Mouse (Mus musculus): ENCODE data around the gene Setx. TPM values are rescaled to one million over a fixed set of nuclear protein-coding genes. Genes with fewer than 3 reads are reported as not detected.
A peak's percentile ranks its signal among the peaks of the same experiment; 100 is the strongest.
"Not testable (repeated sequence)": the region's sequence is repeated elsewhere in the genome, so short reads cannot be mapped to it uniquely, and the experiment has no call there.

Gene Setx
- total and polyA plus RNA-seq, 2 experiments: 1.8 to 13.6 TPM

GRCm38 (mm10) chr2:29086026-29086425 is 38.0 kb upstream of the Setx start:
- WGBS: 99% methylated on average over 7 of the region's 7 CpGs
- Histone ChIP-seq H3K4me3 (ENCODE audit: insufficient read depth, low read depth, low read length) (no peak overlapping the region), H3K27ac (replicated peaks; ENCODE audit: insufficient read depth, low read depth, low read length) (no peak overlapping the region), H3K9ac (ENCODE audit: low read depth, low read length) (no peak overlapping the region), H3K36me3 (ENCODE audit: control insufficient read depth, insufficient read depth, low read length) (peaks cover 33% of the 10 kb centered on the region), H3K79me2 (ENCODE audit: control insufficient read depth, insufficient read depth, low read length) (no peaks in the 10 kb centered on the region), H3K4me1 (ENCODE audit: control insufficient read depth, insufficient read depth, low read length) (no peaks in the 10 kb centered on the region; the same call in 1 of the 2 replicates), H3K27me3 (ENCODE audit: control insufficient read depth, insufficient read depth, low read length) (no peaks in the 10 kb centered on the region)
- DNase-seq (ENCODE audit: extremely low read depth, low read depth, low spot score): no peak
- TF ChIP-seq POLR2A (IDR thresholded peaks at IDR 0.05; ENCODE audit: extremely low read depth, insufficient read depth, low read length): no peak
- no peak for TF ChIP-seq CTCF (IDR thresholded peaks at IDR 0.05; ENCODE audit: low read depth, low read length)

GRCm38 (mm10) chr2:29089276-29089675 is 34.7 kb upstream of the Setx start:
- H3K27me3 ChIP-seq (ENCODE audit: control insufficient read depth, insufficient read depth, low read length); H3K9ac ChIP-seq (ENCODE audit: low read depth, low read length); H3K4me3 ChIP-seq (ENCODE audit: insufficient read depth, low read depth, low read length); H3K27ac ChIP-seq (replicated peaks; ENCODE audit: insufficient read depth, low read depth, low read length); H3K79me2 ChIP-seq (ENCODE audit: control insufficient read depth, insufficient read depth, low read length); H3K4me1 ChIP-seq (ENCODE audit: control insufficient read depth, insufficient read depth, low read length): not testable (repeated sequence)
- DNase-seq (ENCODE audit: extremely low read depth, low read depth, low spot score): peak; percentile 37
- 22% methylated on average over 6 of the region's 6 CpGs for WGBS
- peaks cover 13% of the 10 kb centered on the region for H3K36me3 ChIP-seq (ENCODE audit: control insufficient read depth, insufficient read depth, low read length)

- H3K9ac ChIP-seq (ENCODE audit: low read depth, low read length): no peak overlapping the region
- H3K27ac ChIP-seq (replicated peaks; ENCODE audit: insufficient read depth, low read depth, low read length): no peak overlapping the region
- H3K4me1 ChIP-seq (ENCODE audit: control insufficient read depth, insufficient read depth, low read length): no peaks in the 10 kb centered on the region
- 87% methylated on average over 8 of the region's 8 CpGs for WGBS
- no peak overlapping the region for H3K4me3 ChIP-seq (ENCODE audit: insufficient read depth, low read depth, low read length)
- TF ChIP-seq CTCF (IDR thresholded peaks at IDR 0.05; ENCODE audit: low read depth, low read length) (no peak), POLR2A (IDR thresholded peaks at IDR 0.05; ENCODE audit: extremely low read depth, insufficient read depth, low read length) (no peak)
- no peaks in the 10 kb centered on the region for H3K79me2 ChIP-seq (ENCODE audit: control insufficient read depth, insufficient read depth, low read length)
- DNase-seq (ENCODE audit: extremely low read depth, low read depth, low spot score): no peak
- no peaks in the 10 kb centered on the region for H3K36me3 ChIP-seq (ENCODE audit: control insufficient read depth, insufficient read depth, low read length)
- H3K27me3 ChIP-seq (ENCODE audit: control insufficient read depth, insufficient read depth, low read length): no peaks in the 10 kb centered on the region
Observed at GRCm38 (mm10) chr2:29095674-29096073, 28.3 kb upstream of the Setx start.

- 71% methylated on average over 4 of the region's 4 CpGs for WGBS
- Histone ChIP-seq H3K27ac (replicated peaks; ENCODE audit: insufficient read depth, low read depth, low read length) (no peak overlapping the region), H3K36me3 (ENCODE audit: control insufficient read depth, insufficient read depth, low read length) (no peaks in the 10 kb centered on the region), H3K4me1 (ENCODE audit: control insufficient read depth, insufficient read depth, low read length) (no peaks in the 10 kb centered on the region), H3K79me2 (ENCODE audit: control insufficient read depth, insufficient read depth, low read length) (no peaks in the 10 kb centered on the region), H3K4me3 (ENCODE audit: insufficient read depth, low read depth, low read length) (no peak overlapping the region), H3K9ac (ENCODE audit: low read depth, low read length) (no peak overlapping the region), H3K27me3 (ENCODE audit: control insufficient read depth, insufficient read depth, low read length) (no peaks in the 10 kb centered on the region)
- no peak for TF ChIP-seq POLR2A (IDR thresholded peaks at IDR 0.05; ENCODE audit: extremely low read depth, insufficient read depth, low read length)
- TF ChIP-seq CTCF (IDR thresholded peaks at IDR 0.05; ENCODE audit: low read depth, low read length): no peak
- no peak for DNase-seq (ENCODE audit: extremely low read depth, low read depth, low spot score)
Observed at GRCm38 (mm10) chr2:29096751-29097150, 27.2 kb upstream of the Setx start.

- Histone ChIP-seq H3K4me1 (ENCODE audit: control insufficient read depth, insufficient read depth, low read length) (no peaks in the 10 kb centered on the region), H3K79me2 (ENCODE audit: control insufficient read depth, insufficient read depth, low read length) (no peaks in the 10 kb centered on the region), H3K9ac (ENCODE audit: low read depth, low read length) (no peak overlapping the region), H3K27ac (replicated peaks; ENCODE audit: insufficient read depth, low read depth, low read length) (no peak overlapping the region), H3K36me3 (ENCODE audit: control insufficient read depth, insufficient read depth, low read length) (no peaks in the 10 kb centered on the region), H3K27me3 (ENCODE audit: control insufficient read depth, insufficient read depth, low read length) (no peaks in the 10 kb centered on the region), H3K4me3 (ENCODE audit: insufficient read depth, low read depth, low read length) (no peak overlapping the region)
- no peak for TF ChIP-seq POLR2A (IDR thresholded peaks at IDR 0.05; ENCODE audit: extremely low read depth, insufficient read depth, low read length)
- no peak for TF ChIP-seq CTCF (IDR thresholded peaks at IDR 0.05; ENCODE audit: low read depth, low read length)
- no peak for DNase-seq (ENCODE audit: extremely low read depth, low read depth, low spot score)
- 88% methylated on average over 3 of the region's 3 CpGs for WGBS
Observed at GRCm38 (mm10) chr2:29097465-29097864, 26.5 kb upstream of the Setx start.

- not testable (repeated sequence) for H3K36me3 ChIP-seq (ENCODE audit: control insufficient read depth, insufficient read depth, low read length); DNase-seq (ENCODE audit: extremely low read depth, low read depth, low spot score); H3K9ac ChIP-seq (ENCODE audit: low read depth, low read length); H3K27me3 ChIP-seq (ENCODE audit: control insufficient read depth, insufficient read depth, low read length); H3K79me2 ChIP-seq (ENCODE audit: control insufficient read depth, insufficient read depth, low read length); H3K4me3 ChIP-seq (ENCODE audit: insufficient read depth, low read depth, low read length); H3K27ac ChIP-seq (replicated peaks; ENCODE audit: insufficient read depth, low read depth, low read length); H3K4me1 ChIP-seq (ENCODE audit: control insufficient read depth, insufficient read depth, low read length)
- 96% methylated on average over 5 of the region's 5 CpGs for WGBS
Observed at GRCm38 (mm10) chr2:29097955-29098354, 26.0 kb upstream of the Setx start.

Data from liver, adult 2 months (tissue).